Mouse (Mus musculus): ENCODE data around the gene Nectin1.

The Nectin1 gene

GRCm38 (mm10) chr9:43742066-43742465 lies 1.7 kb upstream of the Nectin1 start:
- no peak for DNase-seq

GRCm38 (mm10) chr9:43742902-43743646 lies 710 bp upstream of the Nectin1 start:
- DNase-seq = peak; percentile 89

- DNase-seq = peak; percentile 19
Measured at GRCm38 (mm10) chr9:43744138-43744981, 576 bp downstream of the Nectin1 start.

- peak; percentile 56 for DNase-seq
Measured at GRCm38 (mm10) chr9:43745051-43745792, 1.4 kb downstream of the Nectin1 start.

- DNase-seq = peak; percentile 29
Measured at GRCm38 (mm10) chr9:43745951-43746703, 2.3 kb downstream of the Nectin1 start.

- no peak for DNase-seq
Measured at GRCm38 (mm10) chr9:43747710-43748109, 3.9 kb downstream of the Nectin1 start.

GRCm38 (mm10) chr9:43748519-43748918 lies 4.7 kb downstream of the Nectin1 start:
- no peak for DNase-seq

GRCm38 (mm10) chr9:43750053-43750452 lies 6.3 kb downstream of the Nectin1 start:
- DNase-seq = no peak

- no peak for DNase-seq
Measured at GRCm38 (mm10) chr9:43751111-43751510, 7.3 kb downstream of the Nectin1 start.

- DNase-seq = no peak
Measured at GRCm38 (mm10) chr9:43753481-43753880, 9.7 kb downstream of the Nectin1 start.

- peak; percentile 76 for DNase-seq
Measured at GRCm38 (mm10) chr9:43754083-43754482, 10.3 kb downstream of the Nectin1 start.

- no peak for DNase-seq
Measured at GRCm38 (mm10) chr9:43754768-43755197, 11.0 kb downstream of the Nectin1 start.

GRCm38 (mm10) chr9:43755464-43755863 lies 11.7 kb downstream of the Nectin1 start:
- DNase-seq = no peak

- DNase-seq = peak; percentile 77
Measured at GRCm38 (mm10) chr9:43755928-43756327, 12.1 kb downstream of the Nectin1 start.

- DNase-seq = no peak
Measured at GRCm38 (mm10) chr9:43757225-43757624, 13.4 kb downstream of the Nectin1 start.

- DNase-seq = peak; percentile 75
Measured at GRCm38 (mm10) chr9:43757972-43758965, 14.5 kb downstream of the Nectin1 start.

- no peak for DNase-seq
Measured at GRCm38 (mm10) chr9:43760078-43760477, 16.3 kb downstream of the Nectin1 start.

- no peak for DNase-seq
Measured at GRCm38 (mm10) chr9:43761181-43761820, 17.5 kb downstream of the Nectin1 start.

- DNase-seq = no peak
Measured at GRCm38 (mm10) chr9:43761941-43762340, 18.2 kb downstream of the Nectin1 start.

- peak; percentile 46 for DNase-seq
Measured at GRCm38 (mm10) chr9:43765419-43766179, 21.8 kb downstream of the Nectin1 start.

Measured in kidney, postnatal 14 days (tissue).